ENCODE assay signal across 8 mouse cellular contexts in the genomic region with DNA sequence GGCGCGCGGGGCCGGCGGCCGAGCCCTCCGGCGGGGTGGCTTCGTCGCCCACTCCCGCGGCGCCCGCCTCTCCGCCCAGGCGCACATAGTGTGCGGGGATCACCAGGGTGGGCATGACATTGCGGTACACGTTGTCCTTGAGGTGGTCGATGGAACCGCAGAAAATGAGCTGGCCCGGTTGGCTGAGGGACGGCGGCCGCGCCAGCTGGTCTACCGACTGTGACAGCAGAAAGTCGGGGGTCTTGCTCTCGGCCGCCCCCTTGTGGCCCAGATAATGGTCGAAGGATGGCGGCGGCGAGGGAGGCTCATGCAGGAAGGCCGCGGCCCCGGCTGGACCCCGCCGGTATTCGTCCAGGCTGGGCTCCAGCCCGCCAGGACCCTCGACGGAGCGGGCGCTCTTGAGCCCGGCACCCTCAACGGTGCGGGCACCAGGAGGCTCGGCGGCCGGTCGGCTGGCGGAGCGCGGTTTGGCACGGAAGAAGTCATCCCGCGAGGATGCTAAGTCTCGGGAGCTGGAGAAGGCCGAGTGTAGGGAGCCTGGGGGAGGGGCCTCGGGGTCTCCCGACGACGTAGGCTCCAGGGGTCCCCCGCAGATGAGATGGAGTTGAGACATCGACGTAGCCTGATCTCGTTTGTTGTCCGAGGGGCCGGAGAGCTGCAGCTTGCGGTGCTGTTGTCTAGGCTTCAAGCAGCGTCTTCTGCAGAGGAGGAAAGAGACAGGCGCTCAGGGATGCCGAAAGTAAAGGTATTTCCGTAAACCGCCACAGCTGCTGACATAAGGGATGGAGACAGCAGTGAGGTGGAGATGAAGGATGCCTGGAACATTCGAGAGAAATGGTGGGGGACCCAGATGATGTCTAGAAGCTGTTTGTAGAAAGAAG. TPM values are rescaled to one million over a fixed set of nuclear protein-coding genes. Genes with fewer than 3 reads are reported as not detected.
A peak's percentile ranks its signal among the peaks of the same experiment; 100 is the strongest.
DNase-seq lines count a peak whose midpoint lies in the region; ATAC-seq and TF ChIP-seq lines count a peak whose summit lies in the region.

No protein-coding gene starts in this region.

- WGBS in embryonic facial prominence, embryonic 15.5 days = 13% methylated on average over 72 of the region's 77 CpGs
- 22% methylated on average over 70 of the region's 77 CpGs for WGBS in heart, postnatal 0 days
- WGBS in lung, embryonic 15.5 days = 14% methylated on average over 77 of the region's 77 CpGs

- TF ChIP-seq EP300 in heart, postnatal 0 days (IDR thresholded peaks at IDR 0.05; ENCODE audit: low read depth) = no peak

- TF ChIP-seq CTCF in E14TG2a.4 (conservative IDR thresholded peaks at IDR 0.05; ENCODE audit: low read length) = peak; percentile 49
- peak; percentile 78 for TF ChIP-seq CTCF in heart, postnatal 0 days (IDR thresholded peaks at IDR 0.05; ENCODE audit: low read depth)
- TF ChIP-seq CTCF in layer of hippocampus, adult 2 months (conservative IDR thresholded peaks at IDR 0.05) = peak; percentile 89

- H3K36me3 ChIP-seq in E14TG2a.4 (ENCODE audit: insufficient read depth, low read length) = peaks cover 32% of the 10 kb centered on the region
- H3K36me3 ChIP-seq in embryonic facial prominence, embryonic 15.5 days = peaks cover 60% of the 10 kb centered on the region
- H3K36me3 ChIP-seq in heart, postnatal 0 days (replicated peaks; ENCODE audit: control insufficient read depth, insufficient read depth, low read length) = peaks cover 41% of the 10 kb centered on the region
- H3K36me3 ChIP-seq in lung, embryonic 15.5 days = peaks cover 68% of the 10 kb centered on the region

- peak overlapping the region; percentile 15; the same call in 1 of the 2 replicates for H3K9ac ChIP-seq in embryonic facial prominence, embryonic 15.5 days
- peak overlapping the region; percentile 62 for H3K9ac ChIP-seq in heart, postnatal 0 days (replicated peaks; ENCODE audit: low read depth, low read length)
- H3K9ac ChIP-seq in lung, embryonic 15.5 days = peak overlapping the region; percentile 38

- peaks cover 31% of the 10 kb centered on the region for H3K27me3 ChIP-seq in E14TG2a.4 (ENCODE audit: insufficient read depth, low read length)
- no peaks in the 10 kb centered on the region for H3K27me3 ChIP-seq in embryonic facial prominence, embryonic 15.5 days
- H3K27me3 ChIP-seq in heart, postnatal 0 days (ENCODE audit: control insufficient read depth, insufficient read depth, low read length) = no peaks in the 10 kb centered on the region
- 0 out of 2 replicates have a peak, but pooled peaks cover 8% of the 10 kb centered on the region for H3K27me3 ChIP-seq in lung, embryonic 15.5 days

- ATAC-seq in embryonic facial prominence, embryonic 15.5 days (ENCODE audit: insufficient number of reproducible peaks, low FRiP score, low TSS enrichment, low read depth) = peak; percentile 20; the same call in 1 of the 2 replicates
- ATAC-seq in heart, postnatal 0 days (ENCODE audit: insufficient read depth, low read depth) = peak; percentile 31
- ATAC-seq in lung, embryonic 15.5 days (ENCODE audit: borderline replicate concordance, extremely low read depth, low FRiP score, low TSS enrichment) = peak; percentile 32; the same call in 1 of the 2 replicates

- DNase-seq in adrenal gland, postnatal 4 days (ENCODE audit: low spot score in 2 of 2) = peak; percentile 77 to 86
- peak; percentile 66 for DNase-seq in heart, postnatal 0 days (ENCODE audit: low spot score)
- DNase-seq in layer of hippocampus, adult 2 months (ENCODE audit: low spot score in 2 of 2) = peak in 1 of 2 experiments; percentile 88
- DNase-seq in ovary, postnatal 14 days (ENCODE audit: low spot score) = peak; percentile 83
- peak; percentile 77 to 92 for DNase-seq in urinary bladder, postnatal 4 days (ENCODE audit: low spot score in 2 of 2)

- peaks cover 63% of the 10 kb centered on the region for H3K4me1 ChIP-seq in E14TG2a.4 (replicated peaks; ENCODE audit: low read depth, low read length)
- peaks cover 30% of the 10 kb centered on the region for H3K4me1 ChIP-seq in embryonic facial prominence, embryonic 15.5 days
- H3K4me1 ChIP-seq in heart, postnatal 0 days (ENCODE audit: control insufficient read depth, insufficient read depth) = peaks cover 5% of the 10 kb centered on the region; the same call in 1 of the 2 replicates
- peaks cover 24% of the 10 kb centered on the region for H3K4me1 ChIP-seq in lung, embryonic 15.5 days

- H3K27ac ChIP-seq in embryonic facial prominence, embryonic 15.5 days (replicated peaks) = no peak overlapping the region
- H3K27ac ChIP-seq in heart, postnatal 0 days (ENCODE audit: low read depth) = peak overlapping the region; percentile 60; the same call in 1 of the 2 replicates
- H3K27ac ChIP-seq in layer of hippocampus, adult 2 months = peak overlapping the region; percentile 92
- no peak overlapping the region for H3K27ac ChIP-seq in lung, embryonic 15.5 days

- peak overlapping the region; percentile 90 for H3K4me3 ChIP-seq in E14TG2a.4 (replicated peaks; ENCODE audit: low read length)
- H3K4me3 ChIP-seq in embryonic facial prominence, embryonic 15.5 days (replicated peaks) = peak overlapping the region; percentile 43
- H3K4me3 ChIP-seq in heart, postnatal 0 days (ENCODE audit: low read depth, low read length) = peak overlapping the region; percentile 51
- peak overlapping the region; percentile 59 for H3K4me3 ChIP-seq in layer of hippocampus, adult 2 months
- H3K4me3 ChIP-seq in lung, embryonic 15.5 days = peak overlapping the region; percentile 39

- peak overlapping the region; percentile 69 for H3K4me2 ChIP-seq in embryonic facial prominence, embryonic 15.5 days (replicated peaks)
- H3K4me2 ChIP-seq in heart, postnatal 0 days (ENCODE audit: low read depth, low read length) = peak overlapping the region; percentile 90
- peak overlapping the region; percentile 84 for H3K4me2 ChIP-seq in lung, embryonic 15.5 days

- H3K9me3 ChIP-seq in E14TG2a.4 (ENCODE audit: low read length) = no peaks in the 10 kb centered on the region
- H3K9me3 ChIP-seq in embryonic facial prominence, embryonic 15.5 days (replicated peaks) = no peaks in the 10 kb centered on the region
- H3K9me3 ChIP-seq in heart, postnatal 0 days (replicated peaks; ENCODE audit: control insufficient read depth, low read length) = no peaks in the 10 kb centered on the region
- H3K9me3 ChIP-seq in lung, embryonic 15.5 days = no peaks in the 10 kb centered on the region

RNA-seq across cellular contexts. Expression of gene Grn, which starts 8.3 kb away (rescaled TPM):
- 100 to 1,000 TPM; 170 to 175 TPM for total RNA-seq in adrenal gland, postnatal 4 days (2021)
- 196 and 199 TPM in 2 replicates for polyA plus RNA-seq in embryonic facial prominence, embryonic 15.5 days (2015; fragmentation: Nextera tagmentation; extraction: Ambion mirVana)
- 134 and 162 TPM in 2 replicates for total RNA-seq in heart, postnatal 0 days (2014; rRNA removed; ENCODE audit: low replicate concordance)
- 174 and 176 TPM in 2 replicates for polyA plus RNA-seq in heart, postnatal 0 days (2015; fragmentation: Nextera tagmentation; extraction: Ambion mirVana)
- 10 to 100 TPM; 60.6 to 66.4 TPM for total RNA-seq in layer of hippocampus, adult 2 months (2021)
- 168 and 174 TPM in 2 replicates for polyA plus RNA-seq in lung, embryonic 15.5 days (2015; fragmentation: Nextera tagmentation; extraction: Ambion mirVana)

RNA-seq across cellular contexts. Expression of gene Fam171a2, which starts 9.0 kb away (rescaled TPM):
- 10 to 100 TPM; 22.5 to 22.9 TPM for total RNA-seq in adrenal gland, postnatal 4 days (2021)
- polyA plus RNA-seq in embryonic facial prominence, embryonic 15.5 days (2015; fragmentation: Nextera tagmentation; extraction: Ambion mirVana) = 8.5 and 9.7 TPM in 2 replicates
- total RNA-seq in heart, postnatal 0 days (2014; rRNA removed; ENCODE audit: low replicate concordance) = 40.8 and 58.6 TPM in 2 replicates
- polyA plus RNA-seq in heart, postnatal 0 days (2015; fragmentation: Nextera tagmentation; extraction: Ambion mirVana) = 1.7 and 1.8 TPM in 2 replicates
- total RNA-seq in layer of hippocampus, adult 2 months (2021) = 100 to 1,000 TPM in 1 of 2 experiments, 10 to 100 TPM in 1; 92.5 to 102 TPM
- 4.7 and 6.9 TPM in 2 replicates for polyA plus RNA-seq in lung, embryonic 15.5 days (2015; fragmentation: Nextera tagmentation; extraction: Ambion mirVana)

RNA-seq across cellular contexts. Expression of gene Slc25a39, which starts 30.7 kb away (rescaled TPM):
- total RNA-seq in adrenal gland, postnatal 4 days (2021) = 100 to 1,000 TPM; 254 to 261 TPM
- 197 and 199 TPM in 2 replicates for polyA plus RNA-seq in embryonic facial prominence, embryonic 15.5 days (2015; fragmentation: Nextera tagmentation; extraction: Ambion mirVana)
- total RNA-seq in heart, postnatal 0 days (2014; rRNA removed; ENCODE audit: low replicate concordance) = 281 and 322 TPM in 2 replicates
- polyA plus RNA-seq in heart, postnatal 0 days (2015; fragmentation: Nextera tagmentation; extraction: Ambion mirVana) = 267 and 269 TPM in 2 replicates
- total RNA-seq in layer of hippocampus, adult 2 months (2021) = 10 to 100 TPM; 62.5 to 62.6 TPM
- polyA plus RNA-seq in lung, embryonic 15.5 days (2015; fragmentation: Nextera tagmentation; extraction: Ambion mirVana) = 240 and 247 TPM in 2 replicates

RNA-seq across cellular contexts. Expression of gene Itga2b, which starts 31.5 kb away (rescaled TPM):
- total RNA-seq in adrenal gland, postnatal 4 days (2021) = 1 to 10 TPM; 6.1 to 8.4 TPM
- polyA plus RNA-seq in embryonic facial prominence, embryonic 15.5 days (2015; fragmentation: Nextera tagmentation; extraction: Ambion mirVana) = 9.1 and 9.5 TPM in 2 replicates
- total RNA-seq in heart, postnatal 0 days (2014; rRNA removed; ENCODE audit: low replicate concordance) = 4.3 and 4.8 TPM in 2 replicates
- 5.4 and 5.6 TPM in 2 replicates for polyA plus RNA-seq in heart, postnatal 0 days (2015; fragmentation: Nextera tagmentation; extraction: Ambion mirVana)
- 1 to 10 TPM; 2.3 to 3.5 TPM for total RNA-seq in layer of hippocampus, adult 2 months (2021)
- polyA plus RNA-seq in lung, embryonic 15.5 days (2015; fragmentation: Nextera tagmentation; extraction: Ambion mirVana) = 8.9 and 9.3 TPM in 2 replicates

RNA-seq across cellular contexts. Expression of gene Rundc3a, which starts 45.2 kb away (rescaled TPM):
- 10 to 100 TPM; 59.3 to 61.2 TPM for total RNA-seq in adrenal gland, postnatal 4 days (2021)
- polyA plus RNA-seq in embryonic facial prominence, embryonic 15.5 days (2015; fragmentation: Nextera tagmentation; extraction: Ambion mirVana) = 7.5 and 8.3 TPM in 2 replicates
- total RNA-seq in heart, postnatal 0 days (2014; rRNA removed; ENCODE audit: low replicate concordance) = 12.5 TPM in 1 of 2 replicates, not detected in the other
- polyA plus RNA-seq in heart, postnatal 0 days (2015; fragmentation: Nextera tagmentation; extraction: Ambion mirVana) = 0.74 and 0.92 TPM in 2 replicates
- 100 to 1,000 TPM; 482 to 488 TPM for total RNA-seq in layer of hippocampus, adult 2 months (2021)
- 1.6 and 2.0 TPM in 2 replicates for polyA plus RNA-seq in lung, embryonic 15.5 days (2015; fragmentation: Nextera tagmentation; extraction: Ambion mirVana)

Comparison
In these comparisons a context has a peak if more than half of its experiments do, and no peak if none do; other contexts are left out.
1. H3K4me3 ChIP-seq: peak in every context shown above with its lines; median percentile 90 in E14TG2a.4; 59 in layer of hippocampus, adult 2 months; 51 in heart, postnatal 0 days; 43 in embryonic facial prominence, embryonic 15.5 days; 39 in lung, embryonic 15.5 days.
2. H3K27ac ChIP-seq: peak in heart, postnatal 0 days (single experiment) and layer of hippocampus, adult 2 months (single experiment); none in embryonic facial prominence, embryonic 15.5 days (single experiment) and lung, embryonic 15.5 days (single experiment).
3. Peak in every context shown above with its lines, with median percentiles within 50 percentile points of each other: CTCF ChIP-seq, ATAC-seq, H3K4me2 ChIP-seq and H3K9ac ChIP-seq.